Comparison of ENCODE assay signal across 31 mouse cellular contexts in the genomic region with DNA sequence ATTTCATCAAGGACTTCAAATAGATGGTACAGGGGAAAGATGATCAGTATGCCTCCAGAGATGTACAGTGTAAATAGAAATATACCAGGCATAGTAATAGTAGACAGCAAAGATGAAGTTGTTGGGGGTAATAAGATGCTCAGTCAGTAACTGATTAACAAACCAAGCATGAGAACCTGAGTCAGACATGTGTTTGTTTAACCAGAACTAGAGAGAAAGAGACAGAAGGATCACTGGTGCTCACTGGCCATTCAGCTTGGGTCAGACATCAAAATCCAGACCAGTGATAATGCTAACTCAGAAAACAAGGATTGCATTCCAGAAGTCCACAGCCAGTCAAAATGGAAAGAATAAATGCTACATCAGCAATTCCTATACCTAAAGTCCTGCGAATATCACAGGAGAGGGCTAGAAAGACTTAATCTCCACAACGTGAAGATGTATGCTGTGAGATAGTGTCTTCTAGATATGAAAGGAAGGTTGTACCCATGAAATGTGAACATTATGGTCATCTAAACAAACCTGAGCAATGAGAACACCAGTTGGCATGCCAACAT.
"Had no signal": no experiment of that assay in that cellular context is flagged by ENCODE, and none has a peak within 500 bp of the region (broad histone marks: within the 10 kb centered on the region; RNA-seq: fewer than 3 reads in every experiment).

No protein-coding gene starts in this region.

- ATAC-seq: liver, embryonic 12.5 days; liver, postnatal 0 days; lung, postnatal 0 days; midbrain, embryonic 13.5 days; midbrain, embryonic 15.5 days; midbrain, embryonic 16.5 days had no signal

- H3K4me1 ChIP-seq: limb, embryonic 10.5 days; limb, embryonic 12.5 days; limb, embryonic 13.5 days; limb, embryonic 15.5 days; liver, embryonic 12.5 days; liver, embryonic 13.5 days; liver, embryonic 15.5 days; lung, embryonic 15.5 days; megakaryocyte, embryonic 14.5 days; midbrain, embryonic 10.5 days; midbrain, embryonic 12.5 days; midbrain, embryonic 13.5 days; midbrain, embryonic 15.5 days had no signal

- H3K4me2 ChIP-seq: limb, embryonic 12.5 days; limb, embryonic 13.5 days; limb, embryonic 15.5 days; liver, embryonic 11.5 days; liver, embryonic 12.5 days; liver, embryonic 13.5 days; liver, embryonic 15.5 days; lung, embryonic 14.5 days; lung, embryonic 15.5 days; midbrain, embryonic 11.5 days; midbrain, embryonic 12.5 days; midbrain, embryonic 13.5 days; midbrain, embryonic 15.5 days had no signal

- H3K27ac ChIP-seq: limb, embryonic 10.5 days; limb, embryonic 12.5 days; limb, embryonic 13.5 days; limb, embryonic 15.5 days; liver, embryonic 12.5 days; liver, embryonic 13.5 days; liver, embryonic 14.5 days; liver, embryonic 15.5 days; lung, embryonic 15.5 days; macrophage; midbrain, embryonic 10.5 days; midbrain, embryonic 12.5 days; midbrain, embryonic 13.5 days; midbrain, embryonic 15.5 days had no signal

- H3K4me3 ChIP-seq: limb, embryonic 10.5 days; limb, embryonic 12.5 days; limb, embryonic 13.5 days; limb, embryonic 15.5 days; liver, embryonic 12.5 days; liver, embryonic 13.5 days; liver, embryonic 15.5 days; lung, embryonic 15.5 days; megakaryocyte, embryonic 14.5 days; midbrain, embryonic 10.5 days; midbrain, embryonic 12.5 days; midbrain, embryonic 13.5 days; midbrain, embryonic 15.5 days; myocyte had no signal

- H3K36me3 ChIP-seq: limb, embryonic 10.5 days; limb, embryonic 12.5 days; limb, embryonic 13.5 days; limb, embryonic 15.5 days; liver, embryonic 12.5 days; liver, embryonic 13.5 days; liver, embryonic 15.5 days; lung, embryonic 15.5 days; midbrain, embryonic 10.5 days; midbrain, embryonic 12.5 days; midbrain, embryonic 13.5 days; midbrain, embryonic 15.5 days had no signal

- H3K9ac ChIP-seq: limb, embryonic 12.5 days; limb, embryonic 13.5 days; limb, embryonic 15.5 days; liver, embryonic 12.5 days; liver, embryonic 13.5 days; liver, embryonic 14.5 days; liver, embryonic 15.5 days; liver, postnatal 0 days; lung, embryonic 14.5 days; lung, embryonic 15.5 days; midbrain, embryonic 12.5 days; midbrain, embryonic 13.5 days; midbrain, embryonic 15.5 days had no signal

- DNase-seq: left cerebral cortex, postnatal 4 days; liver; liver, embryonic 13.5 days; liver, postnatal 0 days; lung, adult 18-20 months; lung, adult 2 months; lung, embryonic 14.5 days; lung, postnatal 10 days; lung, postnatal 14 days; lung, postnatal 36 days; lung, postnatal 4 days; midbrain, embryonic 14.5 days had no signal

- H3K27me3 ChIP-seq: limb, embryonic 12.5 days; limb, embryonic 13.5 days; limb, embryonic 15.5 days; liver, embryonic 12.5 days; liver, embryonic 13.5 days; liver, embryonic 15.5 days; lung, embryonic 15.5 days; megakaryocyte, embryonic 14.5 days; midbrain, embryonic 12.5 days; midbrain, embryonic 13.5 days; midbrain, embryonic 15.5 days had no signal

- H3K9me3 ChIP-seq: limb, embryonic 10.5 days; limb, embryonic 12.5 days; limb, embryonic 13.5 days; limb, embryonic 15.5 days; liver, embryonic 12.5 days; liver, embryonic 13.5 days; liver, embryonic 15.5 days; lung, embryonic 15.5 days; megakaryocyte, embryonic 14.5 days; midbrain, embryonic 10.5 days; midbrain, embryonic 12.5 days; midbrain, embryonic 13.5 days; midbrain, embryonic 15.5 days had no signal
